Mouse (Mus musculus) megakaryocyte, embryonic 14.5 days (primary cell): ENCODE data around the gene Krt75.

Experiments
- FLI1 ChIP-seq: IDR thresholded peaks from 2 replicates; pipeline ENCODE4 v1.6.1; 2012; ENCODE audit warnings: low read length, inconsistent platforms, mixed read lengths
- GATA1 ChIP-seq: IDR thresholded peaks from 3 replicates; pipeline ENCODE4 v1.6.1; 2012; ENCODE audit warnings: mixed read lengths, low read length, inconsistent platforms, borderline replicate concordance

DNA sequence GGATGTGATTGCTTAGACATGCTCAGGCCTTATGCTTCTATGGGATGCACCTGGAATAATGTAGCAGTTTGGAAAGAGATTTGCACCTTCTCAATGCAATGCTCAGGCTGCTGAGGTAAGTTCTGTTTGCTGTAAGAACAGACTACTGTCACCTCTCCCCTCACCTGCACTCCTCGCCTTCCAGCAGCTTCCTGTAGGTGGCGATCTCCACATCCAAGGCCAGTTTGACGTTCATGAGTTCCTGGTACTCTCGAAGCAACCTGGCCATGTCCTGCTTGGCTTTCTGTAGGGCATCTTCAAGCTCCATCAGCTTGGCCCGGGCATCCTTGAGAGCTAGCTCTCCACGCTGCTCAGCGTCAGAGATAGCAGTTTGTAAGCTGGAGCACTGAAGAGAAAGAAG lies 5.9 kb downstream of the Krt75 start:
- TF ChIP-seq GATA1 (no peak), FLI1 (no peak)
